Mouse (Mus musculus) MEL (cell line): ENCODE data around the gene Guk1. TPM values are rescaled to one million over a fixed set of nuclear protein-coding genes. Genes with fewer than 3 reads are reported as not detected.
A peak's percentile ranks its signal among the peaks of the same experiment; 100 is the strongest.

Experiments
- DNase-seq: peaks from one replicate; pipeline ENCODE4 v3.0.0; 2011; ENCODE audit warnings: low read depth, low spot score
- H3K27ac ChIP-seq: 2 replicates; pipeline ENCODE4 v1.5.1; 2012; ENCODE audit warnings: low read depth, mild to moderate bottlenecking, control low read depth, low read length, moderate library complexity; ENCODE audit not compliant: control insufficient read depth
- H3K27me3 ChIP-seq, 2 experiments: fragments of 150-350 bp in 1 of 2; sonication (generic) in 1 of 2; 2 replicates each; pipeline ENCODE4 v1.6.1; 2012; ENCODE audit warnings: low read length in 2 of 2, mild to moderate bottlenecking in 2 of 2, improper control_type of control experiment in 1 of 2, moderate library complexity in 1 of 2; ENCODE audit not compliant: insufficient read depth in 2 of 2, control insufficient read depth in 1 of 2
- H3K36me3 ChIP-seq, 2 experiments: 2 replicates each; pipeline ENCODE4 v1.6.1; 2012 to 2014; ENCODE audit warnings: low read length in 2 of 2, improper control_type of control experiment in 1 of 2, inconsistent platforms in 1 of 2, mild to moderate bottlenecking in 1 of 2; ENCODE audit not compliant: insufficient read depth in 2 of 2, control insufficient read depth in 1 of 2
- H3K4me1 ChIP-seq, 2 experiments: fragments of 150-350 bp in 1 of 2; sonication (generic) in 1 of 2; 2 replicates each; pipeline ENCODE4 v1.6.1; 2012; ENCODE audit warnings: low read length in 2 of 2, improper control_type of control experiment in 1 of 2, mild to moderate bottlenecking in 1 of 2; ENCODE audit not compliant: insufficient read depth in 2 of 2, control insufficient read depth in 1 of 2
- H3K4me3 ChIP-seq, 2 experiments: fragments of 150-350 bp in 1 of 2; sonication (generic) in 1 of 2; 2 replicates each; pipeline ENCODE4 v1.5.1; 2012; ENCODE audit warnings: low read depth in 2 of 2, low read length in 2 of 2, mild to moderate bottlenecking in 2 of 2, moderate library complexity in 2 of 2, control low read depth in 1 of 2, improper control_type of control experiment in 1 of 2; ENCODE audit not compliant: control insufficient read depth in 1 of 2, insufficient read depth in 1 of 2
- H3K79me2 ChIP-seq: 2 replicates; pipeline ENCODE4 v1.6.1; 2012; ENCODE audit warnings: mild to moderate bottlenecking, low read length, moderate library complexity; ENCODE audit not compliant: control insufficient read depth, poor library complexity, insufficient read depth
- H3K9ac ChIP-seq: 2 replicates; pipeline ENCODE4 v1.6.1; 2012; ENCODE audit warnings: low read depth, mild to moderate bottlenecking, control low read depth, low read length, moderate library complexity; ENCODE audit not compliant: control insufficient read depth, poor library complexity, severe bottlenecking
- H3K9me3 ChIP-seq: fragments of 150-350 bp; sonication (generic); replicated peaks from 2 replicates; pipeline ENCODE4 v1.6.1; 2012; ENCODE audit warnings: mild to moderate bottlenecking, low read length, improper control_type of control experiment, moderate library complexity; ENCODE audit not compliant: insufficient read depth
- BHLHE40 ChIP-seq: IDR thresholded peaks from 2 replicates; pipeline ENCODE4 v1.6.1; 2012; ENCODE audit warnings: low read depth, mild to moderate bottlenecking, inconsistent platforms, low read length, improper control_type of control experiment, borderline replicate concordance
- CHD1 ChIP-seq: IDR thresholded peaks from 2 replicates; pipeline ENCODE4 v1.6.1; 2012; ENCODE audit warnings: low read depth, mild to moderate bottlenecking, inconsistent platforms, low read length, improper control_type of control experiment
- CHD2 ChIP-seq: IDR thresholded peaks from 2 replicates; pipeline ENCODE4 v1.6.1; 2011; ENCODE audit warnings: low read length, improper control_type of control experiment
- CTCF ChIP-seq, 3 experiments: IDR thresholded peaks in 2 of 3; conservative IDR thresholded peaks in 1 of 3; 2 replicates each; pipeline ENCODE4 v1.5.1; 2011 to 2012; ENCODE audit warnings: low read length in 3 of 3, low read depth in 2 of 3, mild to moderate bottlenecking in 2 of 3, improper control_type of control experiment in 1 of 3, inconsistent platforms in 1 of 3, mixed read lengths in 1 of 3, moderate library complexity in 1 of 3; ENCODE audit not compliant: control insufficient read depth in 1 of 3, insufficient read depth in 1 of 3, poor library complexity in 1 of 3, severe bottlenecking in 1 of 3
- E2F4 ChIP-seq: IDR thresholded peaks from 2 replicates; pipeline ENCODE4 v1.6.1; 2011; ENCODE audit warnings: low read depth, low read length, improper control_type of control experiment, borderline replicate concordance
- ELF1 ChIP-seq: IDR thresholded peaks from 2 replicates; pipeline ENCODE4 v1.6.1; 2014; ENCODE audit warnings: low read depth, mild to moderate bottlenecking, inconsistent platforms, low read length, improper control_type of control experiment, moderate library complexity
- EP300 ChIP-seq, 2 experiments: IDR thresholded peaks; 2 replicates each; pipeline ENCODE4 v1.6.1; 2011; ENCODE audit warnings: improper control_type of control experiment in 2 of 2, low read length in 2 of 2, low read depth in 1 of 2, mild to moderate bottlenecking in 1 of 2
- ETS1 ChIP-seq: IDR thresholded peaks from 2 replicates; pipeline ENCODE4 v1.6.1; 2012; ENCODE audit warnings: low read depth, mild to moderate bottlenecking, inconsistent platforms, low read length, improper control_type of control experiment, moderate library complexity
- GATA1 ChIP-seq: IDR thresholded peaks from 2 replicates; pipeline ENCODE4 v1.6.1; 2011; ENCODE audit warnings: low read depth, low read length, improper control_type of control experiment
- HCFC1 ChIP-seq: IDR thresholded peaks from 2 replicates; pipeline ENCODE4 v1.6.1; 2012; ENCODE audit warnings: low read depth, mild to moderate bottlenecking, inconsistent platforms, low read length, improper control_type of control experiment, moderate library complexity
- KAT2A ChIP-seq: conservative IDR thresholded peaks from 2 replicates; pipeline ENCODE4 v1.6.1; 2012; ENCODE audit warnings: low read depth, low read length, improper control_type of control experiment, inconsistent platforms
- MAFK ChIP-seq: IDR thresholded peaks from 2 replicates; pipeline ENCODE4 v1.6.1; 2011; ENCODE audit warnings: low read depth, mild to moderate bottlenecking, low read length, improper control_type of control experiment, borderline replicate concordance
- MAX ChIP-seq: IDR thresholded peaks from 2 replicates; pipeline ENCODE4 v1.6.1; 2011; ENCODE audit warnings: low read length, improper control_type of control experiment
- MEF2A ChIP-seq: IDR thresholded peaks from 2 replicates; pipeline ENCODE4 v1.6.1; 2014; ENCODE audit warnings: low read depth, mild to moderate bottlenecking, inconsistent platforms, low read length, improper control_type of control experiment; ENCODE audit not compliant: poor library complexity, insufficient replicate concordance, severe bottlenecking; ENCODE audit errors: extremely low read depth
- MYC ChIP-seq: IDR thresholded peaks from 2 replicates; pipeline ENCODE4 v1.6.1; 2011; ENCODE audit warnings: low read depth, mild to moderate bottlenecking, low read length, improper control_type of control experiment, moderate library complexity
- NELFE ChIP-seq: IDR thresholded peaks from 2 replicates; pipeline ENCODE4 v1.6.1; 2011; ENCODE audit warnings: low read depth, low read length, improper control_type of control experiment
- POLR2A ChIP-seq, 2 experiments: IDR thresholded peaks; 2 replicates each; pipeline ENCODE4 v1.6.1; 2011 to 2012; ENCODE audit warnings: low read length in 2 of 2, mild to moderate bottlenecking in 2 of 2, control low read depth in 1 of 2, improper control_type of control experiment in 1 of 2, low read depth in 1 of 2, moderate library complexity in 1 of 2; ENCODE audit not compliant: control insufficient read depth in 1 of 2, insufficient read depth in 1 of 2, poor library complexity in 1 of 2
- POLR2AphosphoS2 ChIP-seq: IDR thresholded peaks from 2 replicates; pipeline ENCODE4 v1.6.1; 2011; ENCODE audit warnings: low read length, improper control_type of control experiment
- POLR2AphosphoS5 ChIP-seq: IDR thresholded peaks from 2 replicates; pipeline ENCODE4 v1.6.1; 2012; ENCODE audit warnings: low read depth, borderline replicate concordance, mild to moderate bottlenecking, inconsistent platforms, low read length, moderate library complexity, mixed read lengths
- SIN3A ChIP-seq: IDR thresholded peaks from 2 replicates; pipeline ENCODE4 v1.6.1; 2012; ENCODE audit warnings: low read length, improper control_type of control experiment, inconsistent platforms
- SMC3 ChIP-seq: IDR thresholded peaks from 2 replicates; pipeline ENCODE4 v1.6.1; 2011; ENCODE audit warnings: low read depth, low read length, improper control_type of control experiment
- TAL1 ChIP-seq: IDR thresholded peaks from 2 replicates; pipeline ENCODE4 v1.6.1; 2012; ENCODE audit warnings: mild to moderate bottlenecking, inconsistent platforms, low read length, moderate library complexity, mixed read lengths
- TCF12 ChIP-seq: IDR thresholded peaks from 2 replicates; pipeline ENCODE4 v1.6.1; 2014; ENCODE audit warnings: low read depth, mild to moderate bottlenecking, inconsistent platforms, low read length, improper control_type of control experiment, moderate library complexity
- UBTF ChIP-seq: IDR thresholded peaks from 2 replicates; pipeline ENCODE4 v1.6.1; 2012; ENCODE audit warnings: low read depth, mild to moderate bottlenecking, inconsistent platforms, low read length, improper control_type of control experiment, moderate library complexity, borderline replicate concordance; ENCODE audit not compliant: insufficient read depth
- USF1 ChIP-seq: IDR thresholded peaks from 2 replicates; pipeline ENCODE4 v1.6.1; 2014; ENCODE audit warnings: low read depth, mild to moderate bottlenecking, inconsistent platforms, low read length, improper control_type of control experiment, moderate library complexity
- USF2 ChIP-seq, 2 experiments: IDR thresholded peaks; 2 replicates each; pipeline ENCODE4 v1.6.1; 2011 to 2012; ENCODE audit warnings: improper control_type of control experiment in 2 of 2, low read length in 2 of 2, borderline replicate concordance in 1 of 2, inconsistent platforms in 1 of 2, low read depth in 1 of 2, mild to moderate bottlenecking in 1 of 2; ENCODE audit not compliant: insufficient read depth in 1 of 2
- ZC3H11A ChIP-seq: IDR thresholded peaks from 2 replicates; pipeline ENCODE4 v1.6.1; 2012; ENCODE audit warnings: low read depth, mild to moderate bottlenecking, inconsistent platforms, low read length, improper control_type of control experiment
- ZMIZ1 ChIP-seq: IDR thresholded peaks from 2 replicates; pipeline ENCODE4 v1.6.1; 2012; ENCODE audit warnings: low read depth, mild to moderate bottlenecking, inconsistent platforms, low read length, improper control_type of control experiment, moderate library complexity
- ZNF384 ChIP-seq: IDR thresholded peaks from 2 replicates; pipeline ENCODE4 v1.6.1; 2012; ENCODE audit warnings: low read depth, mild to moderate bottlenecking, inconsistent platforms, low read length, improper control_type of control experiment
- polyA plus RNA-seq, 2 experiments: library from polyadenylated mRNA; stranded (reverse) in 1 of 2; unstranded in 1 of 2; fragments of >175 nt in 1 of 2; fragments of >200 nt in 1 of 2; gene quantifications; 2 replicates each; pipeline versions ENCODE4 v1.2.1 to v1.2.4; 2012; ENCODE audit warnings: low replicate concordance in 2 of 2, low read depth in 1 of 2; ENCODE audit not compliant: insufficient read length in 2 of 2, insufficient read depth in 1 of 2, missing spikeins in 1 of 2
- total RNA-seq: library from RNA; depleted of rRNA; stranded (reverse); fragments of 300-350 nt; gene quantifications from 2 replicates; pipeline ENCODE4 v1.2.3, GENCODE M21; 2012

The Guk1 gene
- total and polyA plus RNA-seq, 3 experiments: 215 to 295 TPM; not detected in 1

DNA sequence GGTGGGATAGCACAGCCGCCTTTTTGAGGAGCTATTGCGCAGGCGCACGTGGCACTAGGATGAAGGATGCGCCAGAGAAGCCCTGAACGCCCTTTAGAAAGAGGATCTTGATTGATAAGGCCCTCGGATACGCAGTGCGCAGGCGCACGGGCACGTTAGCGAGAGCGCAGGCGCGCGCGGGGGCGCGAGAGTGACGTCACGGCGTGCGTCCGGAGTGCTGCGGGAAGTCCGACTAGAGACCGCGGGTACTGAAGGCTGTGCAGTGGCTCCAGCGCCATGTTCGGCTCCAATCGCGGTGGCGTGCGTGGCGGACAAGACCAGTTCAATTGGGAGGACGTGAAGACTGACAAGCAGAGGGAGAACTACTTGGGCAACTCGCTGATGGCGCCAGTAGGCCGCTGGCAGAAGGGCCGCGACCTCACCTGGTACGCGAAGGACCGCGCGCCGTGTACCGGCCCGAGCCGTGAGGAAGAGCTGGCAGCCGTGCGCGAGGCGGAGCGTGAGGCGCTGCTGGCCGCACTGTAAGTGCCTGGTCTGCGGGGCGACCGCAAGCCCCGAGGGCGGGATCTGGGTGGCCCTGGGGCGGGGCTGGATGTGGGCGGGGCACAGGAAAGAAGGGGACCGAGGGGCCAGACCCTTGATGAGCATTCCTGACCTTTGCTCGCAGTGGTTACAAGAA is 16.3 kb upstream of the Guk1 start, which contains the start of gene 2310033P09Rik (continued):
- TF ChIP-seq POLR2A (IDR thresholded peaks at IDR 0.05; ENCODE audit: control insufficient read depth in 1 of 2, insufficient read depth in 1 of 2, low read depth in 1 of 2, low read length in 2 of 2, poor library complexity in 1 of 2) (peak; percentile 90 to 96), SIN3A (peak; percentile 92), ZC3H11A (no peak), USF2 (IDR thresholded peaks at IDR 0.05; ENCODE audit: borderline replicate concordance in 1 of 2, insufficient read depth in 1 of 2, low read depth in 1 of 2, low read length in 2 of 2) (no peak), CHD2 (no peak), ZNF384 (no peak), UBTF (0 out of 2 replicates have a peak, but pooled peaks have one; percentile 56), GATA1 (no peak; the same call in 1 of the 2 replicates), USF1 (peak; percentile 51), SMC3 (no peak), MAX (peak; percentile 95), TAL1 (no peak), TCF12 (no peak), EP300 (IDR thresholded peaks at IDR 0.05; ENCODE audit: low read depth in 1 of 2, low read length in 2 of 2) (no peak)

- peaks cover 4% of the 10 kb centered on the region in 2 experiments for H3K4me1 ChIP-seq
- DNase-seq: peak; percentile 97
- no peaks in the 10 kb centered on the region for H3K9me3 ChIP-seq
- peak within 1 kb of the TSS; percentile 69 to 83 for H3K4me3 ChIP-seq
- H3K9ac ChIP-seq: peak within 1 kb of the TSS; percentile 75
- H3K27ac ChIP-seq: peak within 1 kb of the TSS; percentile 79
- peaks cover 9% of the 10 kb centered on the region; the same call in 1 of the 2 replicates for H3K79me2 ChIP-seq
- H3K36me3 ChIP-seq: peaks cover 0 to 7% of the 10 kb centered on the region in 2 experiments; a peak in 3 of 4 replicates
- no peaks in the 10 kb centered on the region for H3K27me3 ChIP-seq
- TF ChIP-seq POLR2A (IDR thresholded peaks at IDR 0.05; ENCODE audit: control insufficient read depth in 1 of 2, insufficient read depth in 1 of 2, low read depth in 1 of 2, low read length in 2 of 2, poor library complexity in 1 of 2): peak; percentile 46 to 73; a peak in 2 of 4 replicates
- TF ChIP-seq CHD1: no peak
- TF ChIP-seq POLR2AphosphoS5: no peak
- TF ChIP-seq CHD2: no peak
- peak; percentile 63 for TF ChIP-seq POLR2AphosphoS2
- TF ChIP-seq NELFE: peak; percentile 72
- TF ChIP-seq MEF2A: no peak
- TF ChIP-seq MAFK: no peak; the same call in 1 of the 2 replicates
- no peak for TF ChIP-seq MYC
- TF ChIP-seq BHLHE40: no peak
- TF ChIP-seq ELF1: no peak; the same call in 1 of the 2 replicates
- peak; percentile 21; the same call in 1 of the 2 replicates for TF ChIP-seq ZC3H11A
- TF ChIP-seq ZNF384: no peak
- TF ChIP-seq E2F4: no peak
- peak; percentile 85 for TF ChIP-seq HCFC1
- TF ChIP-seq SMC3: no peak
- peak; percentile 84 for TF ChIP-seq SIN3A
- TF ChIP-seq ETS1: no peak
- TF ChIP-seq KAT2A: no peak; the same call in 1 of the 2 replicates
- no peak for TF ChIP-seq CTCF (IDR thresholded peaks at IDR 0.05 in 2 of 3, conservative IDR thresholded peaks at IDR 0.05 in 1 of 3; ENCODE audit: control insufficient read depth in 1 of 3, insufficient read depth in 1 of 3, low read depth in 2 of 3, low read length in 3 of 3, poor library complexity in 1 of 3, severe bottlenecking in 1 of 3)
- TF ChIP-seq ZMIZ1: no peak; the same call in 1 of the 2 replicates
- TF ChIP-seq USF2 (IDR thresholded peaks at IDR 0.05; ENCODE audit: borderline replicate concordance in 1 of 2, insufficient read depth in 1 of 2, low read depth in 1 of 2, low read length in 2 of 2): no peak
- no peak for TF ChIP-seq GATA1
- peak; percentile 53 for TF ChIP-seq MAX
- TF ChIP-seq USF1: 0 out of 2 replicates have a peak, but pooled peaks have one; percentile 14
Observed at GRCm38 (mm10) chr11:59202081-59202995, 10.3 kb upstream of the Guk1 start, which contains the start of gene Mrpl55. Gene Mrpl55 (plus strand): TSS chr11:59202486.
